In genomic region chr5:75478499-75478898, GRCm38 (mm10) we compare ENCODE assay signal across 30 mouse cellular contexts.
A peak's percentile ranks its signal among the peaks of the same experiment; 100 is the strongest.
DNase-seq lines count a peak whose midpoint lies in the region; ATAC-seq and TF ChIP-seq lines count a peak whose summit lies in the region.
"Had no signal": no experiment of that assay in that cellular context is flagged by ENCODE, and none has a peak within 500 bp of the region (broad histone marks: within the 10 kb centered on the region; RNA-seq: fewer than 3 reads in every experiment).

No protein-coding gene starts in this region.

- peak; percentile 62 for ATAC-seq in intestine, embryonic 16.5 days
- peak; percentile 78 for ATAC-seq in lung, embryonic 16.5 days (ENCODE audit: low read depth)
- ATAC-seq in hindbrain, embryonic 14.5 days (ENCODE audit: low FRiP score) = no peak
- ATAC-seq in inflammation-experienced regulatory T-cells, adult 6 months = no peak
- ATAC-seq: activated CD4-positive, CD25-positive, alpha-beta regulatory T cell, adult 4 months; forebrain, postnatal 0 days; hindbrain, embryonic 16.5 days had no signal

- TF ChIP-seq POLR2A in thymus, adult 2 months (IDR thresholded peaks at IDR 0.05; ENCODE audit: control insufficient read depth, extremely low read depth, insufficient read depth, low read length, poor library complexity) = no peak

- H3K36me3 ChIP-seq in intestine, embryonic 16.5 days (ENCODE audit: control insufficient read depth, insufficient read depth, low read length) = no peaks in the 10 kb centered on the region
- no peaks in the 10 kb centered on the region for H3K36me3 ChIP-seq in lung, embryonic 16.5 days (ENCODE audit: control insufficient read depth, insufficient read depth, low read length)
- H3K36me3 ChIP-seq in hindbrain, embryonic 14.5 days (replicated peaks; ENCODE audit: control insufficient read depth, insufficient read depth) = no peaks in the 10 kb centered on the region
- no peaks in the 10 kb centered on the region for H3K36me3 ChIP-seq in thymus, adult 2 months (ENCODE audit: control insufficient read depth, insufficient read depth, low read length)
- H3K36me3 ChIP-seq: hindbrain, embryonic 10.5 days; limb, embryonic 12.5 days; liver, embryonic 15.5 days; neural tube, embryonic 13.5 days had no signal

- no peak overlapping the region for H3K27ac ChIP-seq in intestine, embryonic 16.5 days (ENCODE audit: low read length)
- no peak overlapping the region for H3K27ac ChIP-seq in lung, embryonic 16.5 days (ENCODE audit: low read length)
- H3K27ac ChIP-seq in hindbrain, embryonic 14.5 days = no peak overlapping the region
- H3K27ac ChIP-seq in thymus, adult 2 months (ENCODE audit: control insufficient read depth, insufficient read depth, low read length) = no peak overlapping the region
- H3K27ac ChIP-seq: kidney, postnatal 0 days; limb, embryonic 12.5 days; liver, embryonic 15.5 days; neural tube, embryonic 13.5 days had no signal

- no peak overlapping the region for H3K4me3 ChIP-seq in intestine, embryonic 16.5 days (ENCODE audit: low read length)
- H3K4me3 ChIP-seq in lung, embryonic 16.5 days (ENCODE audit: low read length) = no peak overlapping the region
- no peak overlapping the region for H3K4me3 ChIP-seq in hindbrain, embryonic 14.5 days (replicated peaks; ENCODE audit: low read length)
- H3K4me3 ChIP-seq in thymus, adult 2 months (ENCODE audit: control insufficient read depth, insufficient read depth, low read length) = no peak overlapping the region
- H3K4me3 ChIP-seq: erythroblast, embryonic 14.5 days; hindbrain, embryonic 10.5 days; limb, embryonic 12.5 days; liver, embryonic 15.5 days; myocyte; neural tube, embryonic 13.5 days had no signal

- H3K4me1 ChIP-seq in intestine, embryonic 16.5 days (ENCODE audit: control insufficient read depth, insufficient read depth, low read length) = peaks cover 11% of the 10 kb centered on the region
- peaks cover 10% of the 10 kb centered on the region for H3K4me1 ChIP-seq in lung, embryonic 16.5 days (replicated peaks; ENCODE audit: control insufficient read depth, insufficient read depth, low read length)
- no peaks in the 10 kb centered on the region for H3K4me1 ChIP-seq in hindbrain, embryonic 14.5 days (replicated peaks; ENCODE audit: control insufficient read depth, insufficient read depth, low read length)
- no peaks in the 10 kb centered on the region for H3K4me1 ChIP-seq in thymus, adult 2 months (replicated peaks; ENCODE audit: control insufficient read depth, insufficient read depth, low read length)
- H3K4me1 ChIP-seq: liver, embryonic 15.5 days had no signal

- H3K9ac ChIP-seq in intestine, embryonic 16.5 days (ENCODE audit: low read depth, low read length) = no peak overlapping the region
- H3K9ac ChIP-seq in lung, embryonic 16.5 days (ENCODE audit: low read length) = no peak overlapping the region
- no peak overlapping the region for H3K9ac ChIP-seq in hindbrain, embryonic 14.5 days
- H3K9ac ChIP-seq: forebrain, postnatal 0 days; limb, embryonic 12.5 days; liver, embryonic 15.5 days; neural tube, embryonic 13.5 days had no signal

- TF ChIP-seq CTCF in thymus, adult 2 months (IDR thresholded peaks at IDR 0.05; ENCODE audit: borderline replicate concordance, control insufficient read depth, extremely low read depth, insufficient read depth, low read length, poor library complexity) = no peak

- no peaks in the 10 kb centered on the region for H3K27me3 ChIP-seq in intestine, embryonic 16.5 days (replicated peaks; ENCODE audit: control insufficient read depth, insufficient read depth, low read length)
- peaks cover 2% of the 10 kb centered on the region; the same call in 1 of the 2 replicates for H3K27me3 ChIP-seq in lung, embryonic 16.5 days (ENCODE audit: control insufficient read depth, insufficient read depth, low read depth, low read length)
- no peaks in the 10 kb centered on the region for H3K27me3 ChIP-seq in hindbrain, embryonic 14.5 days (ENCODE audit: control insufficient read depth, insufficient read depth, low read length)
- no peaks in the 10 kb centered on the region for H3K27me3 ChIP-seq in thymus, adult 2 months (ENCODE audit: control insufficient read depth, insufficient read depth, low read length)
- H3K27me3 ChIP-seq: limb, embryonic 12.5 days; liver, embryonic 15.5 days; neural tube, embryonic 13.5 days had no signal

- 9% methylated on average over 1 of the region's 1 CpGs for WGBS in intestine, embryonic 16.5 days
- 9% methylated on average over 1 of the region's 1 CpGs for WGBS in lung, embryonic 16.5 days
- WGBS in hindbrain, embryonic 14.5 days = 47% methylated on average over 1 of the region's 1 CpGs
- WGBS in thymus, adult 2 months = 24% methylated on average over 1 of the region's 1 CpGs

- H3K9me3 ChIP-seq in intestine, embryonic 16.5 days (ENCODE audit: control insufficient read depth, low read length) = no peaks in the 10 kb centered on the region
- H3K9me3 ChIP-seq in lung, embryonic 16.5 days (ENCODE audit: control insufficient read depth, low read length) = no peaks in the 10 kb centered on the region
- no peaks in the 10 kb centered on the region for H3K9me3 ChIP-seq in hindbrain, embryonic 14.5 days (ENCODE audit: control insufficient read depth, low read length)
- H3K9me3 ChIP-seq: hindbrain, embryonic 10.5 days; limb, embryonic 12.5 days; liver, embryonic 15.5 days; neural tube, embryonic 13.5 days had no signal

- H3K4me2 ChIP-seq in intestine, embryonic 16.5 days (ENCODE audit: low read depth, low read length) = no peak overlapping the region
- no peak overlapping the region for H3K4me2 ChIP-seq in lung, embryonic 16.5 days (ENCODE audit: low read depth, low read length)
- no peak overlapping the region for H3K4me2 ChIP-seq in hindbrain, embryonic 14.5 days (replicated peaks)
- H3K4me2 ChIP-seq: limb, embryonic 12.5 days; liver, embryonic 15.5 days; midbrain, embryonic 11.5 days; neural tube, embryonic 13.5 days had no signal

- DNase-seq in ZHBTc4 (ENCODE audit: low read depth, low spot score) = peak; percentile 18
- peak; percentile 65 for DNase-seq in lung, postnatal 36 days
- DNase-seq in hindbrain, embryonic 14.5 days (ENCODE audit: low spot score) = no peak
- DNase-seq in thymus, adult 2 months = no peak
- DNase-seq: adrenal gland, adult 2 months; adrenal gland, postnatal 36 days; B cell, adult 2 months; cerebellum, adult 2 months; cerebellum, postnatal 14 days; forebrain, postnatal 0 days; gastrocnemius, postnatal 10 days; heart, postnatal 14 days; kidney, adult 18-20 months; right cerebral cortex, postnatal 14 days; spleen, adult 18-20 months; thymus, adult 18-20 months; thymus, postnatal 36 days had no signal

Comparison
In these comparisons a context has a peak if more than half of its experiments do, and no peak if none do; other contexts are left out.
1. DNase-seq: peak in ZHBTc4 (single experiment) and lung, postnatal 36 days (single experiment); none in hindbrain, embryonic 14.5 days (single experiment) and thymus, adult 2 months (single experiment).
2. ATAC-seq: peak in intestine, embryonic 16.5 days (single experiment) and lung, embryonic 16.5 days (single experiment); none in hindbrain, embryonic 14.5 days (single experiment) and inflammation-experienced regulatory T-cells, adult 6 months (single experiment).